ENCODE assay signal across 8 mouse cellular contexts in the genomic region with DNA sequence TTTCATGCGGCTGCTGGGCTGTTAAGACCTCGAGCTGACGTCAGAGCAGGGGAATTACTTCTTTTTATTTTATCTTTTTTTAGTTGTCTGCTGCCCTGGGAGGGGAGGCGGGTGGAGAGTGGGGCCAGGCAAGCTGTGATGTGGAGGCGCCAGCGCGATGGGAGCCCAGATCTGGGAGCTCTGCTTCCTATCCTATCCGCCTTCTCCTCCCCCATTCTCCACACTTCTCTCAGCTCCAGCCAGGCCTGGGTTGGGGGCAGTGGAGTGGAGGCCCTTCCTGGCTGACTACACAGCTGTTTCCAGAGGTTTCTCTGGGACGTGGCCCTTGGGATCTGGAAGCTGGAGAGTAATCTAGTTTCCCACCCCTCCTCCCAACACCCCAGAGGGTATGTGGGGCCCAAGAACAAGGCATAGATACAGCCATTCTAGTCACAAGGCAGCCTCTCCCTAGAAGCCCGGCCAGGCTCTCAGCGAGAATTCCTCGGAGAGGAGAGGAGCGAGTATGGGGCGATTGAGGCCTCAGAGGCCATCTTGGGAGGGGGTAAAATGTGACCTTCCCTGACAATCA. TPM values are rescaled to one million over a fixed set of nuclear protein-coding genes. Genes with fewer than 3 reads are reported as not detected.
DNase-seq lines count a peak whose midpoint lies in the region; ATAC-seq and TF ChIP-seq lines count a peak whose summit lies in the region.

No protein-coding gene starts in this region.

- TF ChIP-seq POLR2A in cerebellum, adult 2 months (IDR thresholded peaks at IDR 0.05; ENCODE audit: borderline replicate concordance, insufficient read depth, low read length): no peak

- peaks cover 28% of the 10 kb centered on the region for H3K4me1 ChIP-seq in cerebellum, adult 2 months (ENCODE audit: control insufficient read depth, insufficient read depth, low read length)
- peaks cover 35% of the 10 kb centered on the region for H3K4me1 ChIP-seq in hindbrain, embryonic 16.5 days (ENCODE audit: control insufficient read depth, insufficient read depth, low read depth, low read length)
- peaks cover 52% of the 10 kb centered on the region for H3K4me1 ChIP-seq in stomach, embryonic 15.5 days

- no peaks in the 10 kb centered on the region for H3K36me3 ChIP-seq in hindbrain, embryonic 16.5 days (ENCODE audit: control insufficient read depth, insufficient read depth, low read length)
- H3K36me3 ChIP-seq in stomach, embryonic 15.5 days: no peaks in the 10 kb centered on the region

- H3K9ac ChIP-seq in hindbrain, embryonic 16.5 days (ENCODE audit: low read depth, low read length): peak overlapping the region; percentile 100
- H3K9ac ChIP-seq in stomach, embryonic 15.5 days: peak overlapping the region; percentile 99

- peak; percentile 46 for ATAC-seq in hindbrain, embryonic 16.5 days
- peak; percentile 35 for ATAC-seq in megakaryocyte progenitor cell, adult 5-6 weeks (replicated peaks; ENCODE audit: poor library complexity)
- ATAC-seq in stomach, embryonic 15.5 days (ENCODE audit: insufficient read depth, low FRiP score, low read depth): peak; percentile 15; the same call in 1 of the 2 replicates

- H3K9me3 ChIP-seq in hindbrain, embryonic 16.5 days (ENCODE audit: control insufficient read depth, low read length): no peaks in the 10 kb centered on the region
- H3K9me3 ChIP-seq in stomach, embryonic 15.5 days: no peaks in the 10 kb centered on the region

- intact Hi-C loops in gastrocnemius, adult 2 months (cut with DNase I): loop anchor here (2.0 to 5.0 kb wide), 3 partner anchors 36 to 311 kb away; a partner anchor contains a TSS
- intact Hi-C loops in left cerebral cortex, adult 2 months (cut with DNase I): loop anchor here (2.0 to 5.0 kb wide), 2 partner anchors 34 to 311 kb away; a partner anchor contains a TSS

- DNase-seq in embryo, embryonic 9.5 days (ENCODE audit: extremely low spot score): peak; percentile 78
- no peak for DNase-seq in embryo, embryonic 11 days
- DNase-seq in cerebellum, adult 2 months: peak in 1 of 2 experiments; percentile 57
- DNase-seq in gastrocnemius, adult 2 months: peak; percentile 61
- DNase-seq in left cerebral cortex, adult 2 months (ENCODE audit: extremely low spot score in 1 of 2, low spot score in 2 of 2): peak in 1 of 2 experiments; percentile 78

- H3K4me3 ChIP-seq in cerebellum, adult 2 months (replicated peaks; ENCODE audit: insufficient read depth, low read depth, low read length): peak overlapping the region; percentile 84
- peak overlapping the region; percentile 97 for H3K4me3 ChIP-seq in gastrocnemius, adult 2 months
- peak overlapping the region; percentile 98 for H3K4me3 ChIP-seq in hindbrain, embryonic 16.5 days (ENCODE audit: low read length)
- H3K4me3 ChIP-seq in left cerebral cortex, adult 2 months: peak overlapping the region; percentile 90
- peak overlapping the region; percentile 94 for H3K4me3 ChIP-seq in stomach, embryonic 15.5 days (replicated peaks)

- H3K4me2 ChIP-seq in hindbrain, embryonic 16.5 days (ENCODE audit: low read length): peak overlapping the region; percentile 91
- H3K4me2 ChIP-seq in stomach, embryonic 15.5 days: peak overlapping the region; percentile 78

- TF ChIP-seq CTCF in cerebellum, adult 2 months (IDR thresholded peaks at IDR 0.05; ENCODE audit: borderline replicate concordance, insufficient read depth, low read depth, low read length): no peak
- no peak for TF ChIP-seq CTCF in gastrocnemius, adult 2 months (IDR thresholded peaks at IDR 0.05)
- no peak for TF ChIP-seq CTCF in left cerebral cortex, adult 2 months (IDR thresholded peaks at IDR 0.05)

- H3K27ac ChIP-seq in cerebellum, adult 2 months (ENCODE audit: insufficient read depth, low read length): peak overlapping the region; percentile 96
- peak overlapping the region; percentile 95 for H3K27ac ChIP-seq in gastrocnemius, adult 2 months
- H3K27ac ChIP-seq in hindbrain, embryonic 16.5 days (ENCODE audit: low read depth, low read length): peak overlapping the region; percentile 98
- peak overlapping the region; percentile 99 for H3K27ac ChIP-seq in left cerebral cortex, adult 2 months
- H3K27ac ChIP-seq in stomach, embryonic 15.5 days: peak overlapping the region; percentile 98

- H3K27me3 ChIP-seq in cerebellum, adult 2 months (ENCODE audit: control insufficient read depth, insufficient read depth, low read length): no peaks in the 10 kb centered on the region
- no peaks in the 10 kb centered on the region for H3K27me3 ChIP-seq in hindbrain, embryonic 16.5 days (replicated peaks; ENCODE audit: control insufficient read depth, insufficient read depth, low read length)
- H3K27me3 ChIP-seq in stomach, embryonic 15.5 days (replicated peaks): no peaks in the 10 kb centered on the region

- WGBS in cerebellum, adult 2 months: 5% methylated on average over 14 of the region's 14 CpGs
- WGBS in hindbrain, embryonic 16.5 days: under 1% methylated on average over 14 of the region's 14 CpGs
- WGBS in stomach, embryonic 15.5 days: 0% methylated on average over 14 of the region's 14 CpGs

RNA-seq across cellular contexts. Expression of a gene that starts 1.8 kb away (rescaled TPM):
- 39.3 and 42.5 TPM in 2 replicates for polyA plus RNA-seq in cerebellum, adult 2 months (2012; rRNA removed)
- total RNA-seq in gastrocnemius, adult 2 months (2021): 10 to 100 TPM; 23.8 to 27.3 TPM
- 24.3 and 28.0 TPM in 2 replicates for polyA plus RNA-seq in hindbrain, embryonic 16.5 days (2015; fragmentation: Nextera tagmentation; extraction: Ambion mirVana)
- 10 to 100 TPM; 85.4 to 86.3 TPM for total RNA-seq in left cerebral cortex, adult 2 months (2021)
- total RNA-seq in megakaryocyte progenitor cell, adult 5-6 weeks (2015): 26.8 and 35.7 TPM in 2 replicates
- total RNA-seq in megakaryocyte progenitor cell, adult 5-6 weeks (2017): 10.8 and 11.7 TPM in 2 replicates
- 21.7 and 24.4 TPM in 2 replicates for polyA plus RNA-seq in stomach, embryonic 15.5 days (2015; fragmentation: Nextera tagmentation; extraction: Ambion mirVana)
